Mouse (Mus musculus) ES-E14 (cell line): Measurements from ENCODE around the gene Paxx.

Experiments used
- CHD2 ChIP-seq: IDR thresholded peaks from 2 replicates; pipeline ENCODE4 v1.6.1; 2014; ENCODE audit warnings: mild to moderate bottlenecking, low read depth, low read length, inconsistent platforms
- HCFC1 ChIP-seq: IDR thresholded peaks from 2 replicates; pipeline ENCODE4 v1.6.1; 2012; ENCODE audit warnings: low read length, inconsistent platforms, borderline replicate concordance; ENCODE audit not compliant: insufficient read depth

DNA sequence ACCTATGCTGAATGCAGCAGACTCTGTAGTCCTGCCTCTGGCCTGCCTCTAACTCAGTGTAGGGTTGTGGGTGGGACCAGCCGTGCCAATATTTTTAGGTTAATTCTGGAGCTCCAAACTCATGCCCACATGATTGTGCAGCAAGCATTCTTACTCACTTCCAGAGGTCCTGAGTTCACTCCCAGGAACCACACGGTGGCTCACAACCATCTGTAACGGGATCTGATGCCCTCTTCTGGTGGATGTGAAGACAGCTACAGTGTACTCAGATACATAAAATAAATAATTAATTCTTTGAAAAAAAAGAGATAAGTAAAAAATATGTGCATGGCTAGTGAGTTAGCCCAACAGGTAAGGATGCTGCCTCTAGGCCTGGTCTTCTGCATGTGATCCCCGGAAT lies 35.6 kb upstream of the Paxx start:
- TF ChIP-seq CHD2 (no peak), HCFC1 (no peak)
